Mouse (Mus musculus) liver, embryonic 15.5 days (tissue): Measurements from ENCODE around the gene Ofd1. TPM values are rescaled to one million over a fixed set of nuclear protein-coding genes. Genes with fewer than 3 reads are reported as not detected.

Experiments
- polyA plus RNA-seq: library from polyadenylated mRNA; unstranded; fragments of >200 nt; fragmentation: Nextera tagmentation; extraction: Ambion mirVana; gene quantifications from 2 replicates; pipeline ENCODE4 v1.2.1, GENCODE M21; 2015

Gene Ofd1
- polyA plus RNA-seq, 1 experiment from 2014 or later = 2.2 TPM

Other genes starting within 250 kb of the Ofd1 start
- 2.3 and 2.8 TPM in 2 replicates for gene Gpm6b, start 201.8 kb downstream of the Ofd1 start, polyA plus RNA-seq
- gene Trappc2, start 130 bp downstream of the Ofd1 start, polyA plus RNA-seq = 9.7 and 9.9 TPM in 2 replicates
- gene Rab9, start 39.2 kb upstream of the Ofd1 start, polyA plus RNA-seq = 18.6 and 21.9 TPM in 2 replicates
- gene Tceanc, start 77.9 kb upstream of the Ofd1 start, polyA plus RNA-seq = 3.0 and 3.2 TPM in 2 replicates
- gene Egfl6, start 145.0 kb upstream of the Ofd1 start, polyA plus RNA-seq = 0.79 and 0.89 TPM in 2 replicates